Mouse (Mus musculus) forebrain, embryonic 14.5 days (tissue): ENCODE measurements around the gene Celf2. TPM values are rescaled to one million over a fixed set of nuclear protein-coding genes. Genes with fewer than 3 reads are reported as not detected.
A peak's percentile ranks its signal among the peaks of the same experiment; 100 is the strongest.

Experiments
- ATAC-seq: fragments of 200-750 bp; cut with Nextera tagmentation; 2 replicates; pipeline ENCODE4 v1.8.0; 2017; ENCODE audit warnings: mild to moderate bottlenecking, moderate library complexity
- DNase-seq: peaks from one replicate; pipeline ENCODE4 v3.0.0-alpha.2; 2015; ENCODE audit warnings: low spot score
- H3K27ac ChIP-seq: fragments of 300-500 bp; sonication (generic); 2 replicates; pipeline ENCODE4 v1.5.1; 2014; ENCODE audit warnings: low read depth, mild to moderate bottlenecking, control low read depth, low read length, moderate library complexity
- H3K27me3 ChIP-seq: fragments of 300-500 bp; sonication (generic); replicated peaks from 2 replicates; pipeline ENCODE4 v1.6.1; 2014; ENCODE audit warnings: low read length, control low read depth, mixed read lengths; ENCODE audit not compliant: control insufficient read depth, insufficient read depth
- H3K36me3 ChIP-seq: fragments of 300-500 bp; sonication (generic); 2 replicates; pipeline ENCODE4 v1.6.1; 2014; ENCODE audit warnings: low read length, control low read depth; ENCODE audit not compliant: control insufficient read depth, insufficient read depth
- H3K4me1 ChIP-seq: fragments of 300-500 bp; sonication (generic); 2 replicates; pipeline ENCODE4 v1.6.1; 2014; ENCODE audit warnings: antibody characterized with exemption, low read length, control low read depth; ENCODE audit not compliant: control insufficient read depth, insufficient read depth
- H3K4me2 ChIP-seq: fragments of 300-500 bp; sonication (generic); 2 replicates; pipeline ENCODE4 v1.6.1; 2014; ENCODE audit warnings: mild to moderate bottlenecking, control low read depth, low read length
- H3K4me3 ChIP-seq: fragments of 300-500 bp; sonication (generic); 2 replicates; pipeline ENCODE4 v1.5.1; 2014; ENCODE audit warnings: low read depth, low read length, control low read depth
- H3K9ac ChIP-seq: fragments of 300-500 bp; sonication (generic); 2 replicates; pipeline ENCODE4 v1.6.1; 2014; ENCODE audit warnings: mild to moderate bottlenecking, low read length, control low read depth, moderate library complexity
- H3K9me3 ChIP-seq: fragments of 300-500 bp; sonication (generic); replicated peaks from 2 replicates; pipeline ENCODE4 v1.6.1; 2016; ENCODE audit warnings: low read length, control low read depth, mixed read lengths; ENCODE audit not compliant: control insufficient read depth
- WGBS: fragments of 180-500 bp; shearing (Covaris S2); extraction: QIAGEN DNeasy Blood & Tissue Kit; methylation state at CpG from one replicate; pipeline ENCODE4 v1.1.7; 2014; 5-methylcytosine and 5-hydroxymethylcytosine counted together
- polyA plus RNA-seq: library from polyadenylated mRNA; unstranded; fragments of >200 nt; fragmentation: Nextera tagmentation; extraction: Ambion mirVana; gene quantifications from 2 replicates; pipeline ENCODE4 v1.2.1, GENCODE M21; 2014

The Celf2 gene
- polyA plus RNA-seq, 1 experiment from 2014 or later, result 198 TPM

DNA sequence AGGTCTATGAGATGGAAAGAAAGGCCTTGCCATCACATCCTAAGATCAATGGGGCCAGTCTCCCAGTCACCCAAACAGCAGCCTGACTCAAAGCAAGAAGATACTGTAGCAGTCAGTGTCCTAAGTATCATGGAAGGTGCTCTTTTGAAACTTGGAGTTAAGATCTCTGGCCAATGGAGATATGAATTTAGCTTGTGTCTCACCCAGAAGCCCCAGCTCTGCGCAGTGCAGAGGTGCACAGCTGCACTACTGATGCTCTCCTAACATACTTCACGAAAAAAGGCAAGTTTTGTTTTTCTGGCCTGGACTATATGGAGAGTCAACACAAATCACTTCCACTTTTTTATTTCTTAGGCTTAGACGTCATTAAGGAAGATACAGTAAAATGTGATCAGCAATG lies 793.8 kb downstream of the Celf2 start:
- Histone ChIP-seq H3K9ac (no peak overlapping the region), H3K36me3 (0 out of 2 replicates have a peak, but pooled peaks cover 13% of the 10 kb centered on the region), H3K27me3 (no peaks in the 10 kb centered on the region), H3K27ac (no peak overlapping the region), H3K4me3 (no peak overlapping the region), H3K9me3 (no peaks in the 10 kb centered on the region), H3K4me2 (no peak overlapping the region), H3K4me1 (peaks cover 9% of the 10 kb centered on the region)
- no peak for DNase-seq
- 97% methylated on average over 3 of the region's 3 CpGs for WGBS
- no peak for ATAC-seq

DNA sequence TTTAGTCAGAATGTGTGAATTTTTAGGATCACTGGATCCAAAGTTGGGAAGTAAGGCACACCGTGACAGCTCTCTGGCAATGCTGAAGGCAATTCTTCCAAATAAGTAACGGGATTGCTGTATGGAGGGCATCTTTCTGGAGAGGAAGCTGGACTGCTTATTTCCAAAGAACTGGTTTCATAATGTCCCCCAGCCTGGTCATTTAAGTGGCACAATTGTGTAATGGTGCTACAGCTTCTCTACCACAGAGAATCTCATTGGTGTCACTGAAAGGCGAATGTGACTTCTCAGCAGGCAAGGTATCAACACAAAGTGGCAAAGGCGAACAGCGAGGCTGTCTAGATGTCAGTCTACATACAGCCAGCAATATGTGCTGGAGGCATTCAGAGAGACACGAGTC lies 795.8 kb downstream of the Celf2 start:
- ATAC-seq, result no peak
- H3K4me1 ChIP-seq, result no peaks in the 10 kb centered on the region
- WGBS, result 87% methylated on average over 6 of the region's 6 CpGs

DNA sequence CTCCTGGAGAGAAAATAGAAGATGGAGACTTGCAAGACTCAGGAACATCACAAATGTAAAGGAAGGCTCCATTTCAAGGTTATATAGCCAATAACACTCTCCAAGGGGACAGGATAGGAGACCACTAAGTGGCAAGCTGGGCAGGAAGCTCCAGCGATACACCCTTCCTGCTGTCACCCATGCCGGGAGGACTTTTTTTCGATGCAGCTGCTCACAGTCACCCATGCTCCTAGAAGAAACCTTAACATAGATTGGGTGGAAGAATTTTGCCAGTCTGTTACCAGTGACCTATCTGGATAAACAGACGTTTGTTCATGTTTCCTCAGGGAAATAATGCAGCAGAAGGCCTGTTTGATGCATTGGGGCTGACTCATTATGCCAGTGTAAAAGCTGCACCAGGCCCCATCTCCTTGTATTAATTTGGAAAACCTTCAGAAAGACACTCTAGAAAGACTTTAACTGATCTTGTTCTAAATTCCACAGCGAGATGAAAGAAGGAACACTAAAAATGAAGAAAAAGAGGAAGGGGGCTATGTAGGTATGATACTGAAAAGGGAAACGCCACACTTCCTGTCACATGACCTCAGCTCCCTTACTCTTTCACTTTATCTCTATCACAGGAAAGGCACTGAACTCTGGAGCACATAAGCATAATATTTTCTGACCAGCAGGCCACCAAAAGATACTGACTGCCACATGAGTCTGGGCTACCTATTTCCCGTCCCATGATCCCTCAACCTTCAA lies 798.5 kb downstream of the Celf2 start:
- DNase-seq (no peak), ATAC-seq (no peak)
- Histone ChIP-seq H3K9me3 (no peaks in the 10 kb centered on the region), H3K36me3 (0 out of 2 replicates have a peak, but pooled peaks cover 9% of the 10 kb centered on the region), H3K4me3 (no peak overlapping the region), H3K27ac (no peak overlapping the region), H3K4me1 (peaks cover 12% of the 10 kb centered on the region), H3K4me2 (no peak overlapping the region), H3K9ac (no peak overlapping the region), H3K27me3 (no peaks in the 10 kb centered on the region)
- WGBS, result 89% methylated on average over 7 of the region's 7 CpGs

More for the DNA sequence above, 795.8 kb downstream of the Celf2 start:
- 0 out of 2 replicates have a peak, but pooled peaks cover 13% of the 10 kb centered on the region for H3K36me3 ChIP-seq
- H3K9ac ChIP-seq, result no peak overlapping the region
- H3K27me3 ChIP-seq, result no peaks in the 10 kb centered on the region
- no peak overlapping the region for H3K27ac ChIP-seq
- no peak for DNase-seq
- H3K4me3 ChIP-seq, result no peak overlapping the region
- H3K9me3 ChIP-seq, result no peaks in the 10 kb centered on the region
- H3K4me2 ChIP-seq, result no peak overlapping the region

DNA sequence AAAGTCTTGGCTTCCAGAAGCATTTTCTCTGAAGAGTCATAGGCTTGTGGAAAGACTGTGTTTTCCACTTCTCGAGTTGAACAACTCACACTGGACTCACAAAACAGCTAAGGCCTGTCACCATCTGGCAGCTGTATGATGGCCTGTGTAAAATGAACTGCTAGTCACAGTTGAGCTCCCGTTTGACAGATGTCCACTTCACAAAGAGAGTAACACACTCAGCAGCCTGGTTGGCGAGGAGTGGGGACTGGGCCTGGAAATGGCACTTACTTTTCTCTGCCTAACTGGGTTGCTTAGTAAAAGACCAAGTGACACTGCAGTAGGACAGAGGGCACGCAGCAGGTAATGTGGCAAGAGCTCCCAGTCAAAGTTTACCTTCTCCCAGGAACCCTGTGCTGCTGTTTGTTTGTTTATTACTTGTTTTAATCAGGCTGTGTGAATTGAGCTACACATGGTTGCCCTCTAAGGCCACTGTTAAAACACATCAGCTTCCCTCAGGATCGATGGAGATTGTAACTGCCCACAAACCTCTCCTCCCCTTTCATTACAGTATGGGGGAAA lies 801.3 kb downstream of the Celf2 start:
- Histone ChIP-seq H3K4me3 (no peak overlapping the region), H3K27me3 (no peaks in the 10 kb centered on the region), H3K9ac (no peak overlapping the region), H3K36me3 (no peaks in the 10 kb centered on the region), H3K4me2 (no peak overlapping the region), H3K9me3 (no peaks in the 10 kb centered on the region), H3K4me1 (peaks cover 12% of the 10 kb centered on the region), H3K27ac (0 out of 2 replicates have a peak overlapping the region, but pooled peaks have one; percentile 30)
- 48% methylated on average over 5 of the region's 5 CpGs for WGBS
- DNase-seq (peak; percentile 55), ATAC-seq (peak; percentile 58; the same call in 1 of the 2 replicates)

DNA sequence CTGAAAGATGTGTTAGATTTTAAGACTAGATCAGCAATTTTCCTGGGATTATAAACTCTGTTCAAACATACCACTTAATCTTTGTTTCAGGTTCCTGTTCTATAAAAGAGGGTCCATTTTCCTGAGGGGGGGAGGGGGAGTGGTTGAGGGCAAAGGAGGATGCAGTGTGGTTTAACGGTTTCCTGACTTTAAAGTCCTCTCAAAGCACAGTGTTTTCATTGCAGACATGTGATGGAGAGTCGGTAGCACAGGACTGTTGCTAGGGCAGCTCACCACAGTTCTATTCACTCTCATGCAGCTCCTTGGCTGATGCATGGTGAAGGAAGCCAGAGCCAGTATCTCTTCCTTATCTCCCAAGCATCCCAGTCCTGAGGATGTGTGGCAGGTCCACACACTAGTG lies 802.1 kb downstream of the Celf2 start:
- no peaks in the 10 kb centered on the region for H3K36me3 ChIP-seq
- H3K9me3 ChIP-seq, result no peaks in the 10 kb centered on the region
- DNase-seq (no peak), ATAC-seq (no peak)
- WGBS, result 58% methylated on average over 2 of the region's 2 CpGs
- H3K27ac ChIP-seq, result no peak overlapping the region
- no peak overlapping the region for H3K9ac ChIP-seq
- no peaks in the 10 kb centered on the region for H3K27me3 ChIP-seq
- H3K4me3 ChIP-seq, result no peak overlapping the region
- no peak overlapping the region for H3K4me2 ChIP-seq
- peaks cover 12% of the 10 kb centered on the region for H3K4me1 ChIP-seq

DNA sequence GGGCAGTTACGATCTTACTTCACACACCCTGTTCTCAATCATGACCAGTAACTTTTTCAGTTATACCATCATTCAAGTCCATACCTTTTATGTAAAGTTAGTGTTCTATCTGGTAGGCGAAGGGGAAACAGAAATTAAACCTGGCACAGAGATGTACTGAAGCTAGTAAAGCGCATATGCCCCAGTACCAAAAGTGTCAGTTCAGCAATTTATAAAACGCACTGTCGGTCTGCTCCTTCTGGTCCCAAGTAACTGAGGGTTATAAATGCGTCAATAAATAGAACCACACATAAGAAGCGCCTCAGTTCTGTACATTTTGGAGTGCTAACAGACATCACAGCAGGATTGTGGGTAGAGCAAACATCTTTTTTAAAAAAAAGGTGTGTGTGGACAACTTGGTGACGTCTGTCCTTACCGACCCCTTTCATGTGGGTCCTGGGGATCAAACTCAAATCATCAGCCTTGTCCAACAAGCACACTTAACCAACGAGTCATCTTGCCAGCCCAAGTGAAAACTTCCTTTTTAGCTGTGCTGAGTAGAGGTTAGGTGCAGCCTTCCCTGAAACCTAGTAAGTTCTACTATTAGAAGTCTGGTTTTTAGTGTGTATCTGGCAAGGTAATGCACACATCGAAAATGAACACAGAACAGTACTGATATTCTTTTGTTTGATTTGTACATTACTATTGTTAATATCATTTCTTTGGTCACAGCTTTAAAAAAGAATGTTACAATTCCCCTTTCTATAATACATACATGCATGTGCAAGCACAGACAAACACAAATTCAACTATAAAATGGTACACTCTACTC lies 803.2 kb downstream of the Celf2 start:
- no peak overlapping the region for H3K4me3 ChIP-seq
- WGBS, result 86% methylated on average over 11 of the region's 11 CpGs
- H3K27me3 ChIP-seq, result no peaks in the 10 kb centered on the region
- H3K27ac ChIP-seq, result no peak overlapping the region
- H3K9ac ChIP-seq, result no peak overlapping the region
- peaks cover 12% of the 10 kb centered on the region for H3K4me1 ChIP-seq
- H3K9me3 ChIP-seq, result no peaks in the 10 kb centered on the region
- no peak overlapping the region for H3K4me2 ChIP-seq
- no peaks in the 10 kb centered on the region for H3K36me3 ChIP-seq
- DNase-seq (no peak), ATAC-seq (no peak)

DNA sequence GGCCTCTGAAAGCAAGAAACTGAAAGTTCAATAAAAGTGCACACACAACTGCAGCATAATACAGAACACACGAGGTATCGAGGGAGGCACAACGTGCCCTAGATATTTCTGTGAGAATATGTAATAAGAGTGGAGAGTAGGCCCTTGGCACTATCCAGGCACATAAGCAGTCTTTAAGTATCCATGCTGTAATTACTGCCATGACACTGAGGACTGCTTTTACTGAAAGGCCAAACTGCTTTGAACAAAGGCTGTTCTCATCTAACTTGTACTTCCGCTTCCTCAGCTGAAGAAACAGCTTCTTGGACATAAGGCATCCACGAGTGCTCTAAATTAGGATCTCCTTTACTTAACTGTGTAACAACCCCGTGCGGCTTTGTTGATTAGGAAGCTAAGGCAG lies 803.9 kb downstream of the Celf2 start:
- Histone ChIP-seq H3K9ac (no peak overlapping the region), H3K27me3 (no peaks in the 10 kb centered on the region), H3K4me3 (no peak overlapping the region), H3K9me3 (no peaks in the 10 kb centered on the region), H3K4me2 (no peak overlapping the region), H3K4me1 (peaks cover 12% of the 10 kb centered on the region), H3K36me3 (no peaks in the 10 kb centered on the region), H3K27ac (no peak overlapping the region)
- DNase-seq (no peak), ATAC-seq (no peak)
- WGBS, result 76% methylated on average over 7 of the region's 7 CpGs

DNA sequence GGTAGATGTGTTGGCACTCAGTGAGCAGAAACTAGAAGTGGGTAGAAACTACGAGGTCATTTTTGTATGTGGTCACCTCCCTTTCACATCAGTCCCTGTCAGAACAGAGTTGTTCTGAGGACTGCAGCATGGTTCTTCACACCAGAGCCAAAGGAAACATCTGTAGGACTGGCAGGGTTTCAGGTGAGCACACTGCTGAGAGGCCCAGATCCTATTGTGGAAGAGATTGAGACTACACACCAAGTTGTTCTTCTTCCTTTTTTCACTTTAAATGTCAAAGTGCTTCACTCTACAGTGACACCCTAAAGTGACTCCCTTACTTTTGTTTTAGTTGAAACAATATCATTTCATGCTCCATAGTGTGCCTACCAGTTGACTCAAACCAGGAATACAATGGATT lies 804.6 kb downstream of the Celf2 start:
- Histone ChIP-seq H3K36me3 (peaks cover 3% of the 10 kb centered on the region; the same call in 1 of the 2 replicates), H3K27ac (no peak overlapping the region)
- no peak for ATAC-seq

More for the DNA sequence above, 804.6 kb downstream of the Celf2 start:
- Histone ChIP-seq H3K4me3 (no peak overlapping the region), H3K9ac (no peak overlapping the region), H3K27me3 (no peaks in the 10 kb centered on the region), H3K9me3 (no peaks in the 10 kb centered on the region), H3K4me1 (peaks cover 12% of the 10 kb centered on the region), H3K4me2 (no peak overlapping the region)
- 92% methylated on average over 1 of the region's 1 CpGs for WGBS
- DNase-seq, result no peak
